Mouse (Mus musculus): ENCODE results near the gene Rusc1.

- TF ChIP-seq EP300 (IDR thresholded peaks at IDR 0.05; ENCODE audit: insufficient read depth, low read depth, low read length) (no peak), POLR2A (IDR thresholded peaks at IDR 0.05; ENCODE audit: insufficient read depth, low read length) (no peak), CTCF (IDR thresholded peaks at IDR 0.05; ENCODE audit: low read depth, low read length) (no peak)
Measured at GRCm38 (mm10) chr3:89108146-89108545, 15.0 kb upstream of the Rusc1 start.

Measured in ES-Bruce4 (cell line).